Mouse (Mus musculus): ENCODE data around the gene Ccp110. TPM values are rescaled to one million over a fixed set of nuclear protein-coding genes. Genes with fewer than 3 reads are reported as not detected.
A peak's percentile ranks its signal among the peaks of the same experiment; 100 is the strongest.

Ccp110 gene
- total and polyA plus RNA-seq, 3 experiments = 10.6 to 16.3 (median 13.4) TPM

DNA sequence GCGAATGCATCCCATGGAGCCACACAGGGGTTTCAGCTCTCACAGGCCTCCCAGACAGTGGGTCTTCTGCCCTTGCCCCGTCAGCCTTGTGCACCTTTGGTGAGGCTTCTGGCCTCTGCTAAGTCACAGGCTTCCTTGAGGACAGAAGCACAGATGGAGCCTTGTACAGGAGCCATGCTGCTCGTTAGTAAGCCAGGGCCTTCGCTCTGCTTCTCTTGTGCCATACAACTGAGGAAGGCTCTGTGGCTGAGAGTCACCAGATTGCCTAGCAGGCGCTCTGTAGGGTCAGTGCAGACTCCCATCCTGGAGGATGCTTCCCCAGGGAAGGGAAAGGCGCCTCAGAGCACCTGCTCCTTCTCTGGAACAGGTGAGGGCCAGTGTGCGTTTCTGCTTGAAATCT lies 63.6 kb downstream of the Ccp110 start:
- in situ Hi-C loops (cut with MboI; ENCODE audit: low pct_ligation_motif_present, low pct_unique_long_range_greater_than_20kb, low sequenced_read_pairs) = loop anchor here (10.0 kb wide), 1 partner anchor 59 kb away; no protein-coding TSS in a partner anchor
- Histone ChIP-seq H3K4me2 (ENCODE audit: insufficient read depth, low read depth, poor library complexity, severe bottlenecking) (no peak overlapping the region), H3K4me1 (ENCODE audit: control insufficient read depth in 1 of 2, insufficient read depth in 2 of 2) (peaks cover 3 to 12% of the 10 kb centered on the region in 2 experiments; a peak in 3 of 4 replicates), H3K27me3 (replicated peaks) (no peaks in the 10 kb centered on the region), H3K36me3 (replicated peaks in 1 of 2; ENCODE audit: control insufficient read depth in 1 of 2, insufficient read depth in 1 of 2, low read length in 1 of 2) (peaks cover 38 to 93% of the 10 kb centered on the region in 2 experiments), H3K79me2 (replicated peaks; ENCODE audit: control insufficient read depth, extremely low read depth, insufficient read depth, poor library complexity, severe bottlenecking) (no peaks in the 10 kb centered on the region), H3K27ac (ENCODE audit: insufficient read depth, low read depth) (no peak overlapping the region), H3K4me3 (replicated peaks in 1 of 3; ENCODE audit: low read depth in 2 of 3, low read length in 2 of 3, poor library complexity in 1 of 3) (no peak overlapping the region), H3K9ac (ENCODE audit: insufficient read depth, low read depth) (no peak overlapping the region), H3K9me3 (replicated peaks; ENCODE audit: low read length) (no peaks in the 10 kb centered on the region)
- TF ChIP-seq ZMIZ1 (IDR thresholded peaks at IDR 0.05; ENCODE audit: low read depth, low read length) (no peak), RCOR1 (conservative IDR thresholded peaks at IDR 0.05; ENCODE audit: low read depth, low read length) (no peak), ELF1 (IDR thresholded peaks at IDR 0.05; ENCODE audit: low read depth, low read length) (no peak), USF2 (conservative IDR thresholded peaks at IDR 0.05; ENCODE audit: low read depth, low read length) (no peak), USF1 (IDR thresholded peaks at IDR 0.05; ENCODE audit: low read depth, low read length) (no peak)
- no peak for DNase-seq (ENCODE audit: extremely low read depth)
- dilution Hi-C loops (cut with MboI; ENCODE audit: extremely low pct_ligation_motif_present, extremely low pct_unique_long_range_greater_than_20kb, low sequenced_read_pairs) = no loop called here

DNA sequence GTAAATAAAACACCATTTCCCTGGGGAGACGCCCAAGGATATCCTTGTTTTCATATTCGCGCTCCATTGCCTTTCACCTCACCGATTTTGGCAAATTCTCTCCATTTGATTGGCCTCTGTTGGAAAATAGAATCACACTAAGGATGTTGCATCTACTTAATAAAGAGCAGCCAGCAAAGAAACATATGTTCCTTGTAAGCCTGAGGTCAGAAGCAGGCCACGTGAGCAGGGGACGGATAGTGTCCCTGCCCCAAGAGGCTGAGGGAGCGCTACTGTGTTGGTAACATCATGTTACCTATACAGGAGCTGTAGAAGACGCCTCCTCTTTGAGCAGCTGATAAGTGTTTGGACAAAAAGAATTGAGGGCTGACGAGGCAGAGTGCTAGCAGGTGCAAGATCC lies 64.1 kb downstream of the Ccp110 start:
- H3K4me2 ChIP-seq (ENCODE audit: insufficient read depth, low read depth, poor library complexity, severe bottlenecking) = no peak overlapping the region
- in situ Hi-C loops (cut with MboI; ENCODE audit: low pct_ligation_motif_present, low pct_unique_long_range_greater_than_20kb, low sequenced_read_pairs) = loop anchor here (10.0 kb wide), 1 partner anchor 58 kb away; no protein-coding TSS in a partner anchor

DNA sequence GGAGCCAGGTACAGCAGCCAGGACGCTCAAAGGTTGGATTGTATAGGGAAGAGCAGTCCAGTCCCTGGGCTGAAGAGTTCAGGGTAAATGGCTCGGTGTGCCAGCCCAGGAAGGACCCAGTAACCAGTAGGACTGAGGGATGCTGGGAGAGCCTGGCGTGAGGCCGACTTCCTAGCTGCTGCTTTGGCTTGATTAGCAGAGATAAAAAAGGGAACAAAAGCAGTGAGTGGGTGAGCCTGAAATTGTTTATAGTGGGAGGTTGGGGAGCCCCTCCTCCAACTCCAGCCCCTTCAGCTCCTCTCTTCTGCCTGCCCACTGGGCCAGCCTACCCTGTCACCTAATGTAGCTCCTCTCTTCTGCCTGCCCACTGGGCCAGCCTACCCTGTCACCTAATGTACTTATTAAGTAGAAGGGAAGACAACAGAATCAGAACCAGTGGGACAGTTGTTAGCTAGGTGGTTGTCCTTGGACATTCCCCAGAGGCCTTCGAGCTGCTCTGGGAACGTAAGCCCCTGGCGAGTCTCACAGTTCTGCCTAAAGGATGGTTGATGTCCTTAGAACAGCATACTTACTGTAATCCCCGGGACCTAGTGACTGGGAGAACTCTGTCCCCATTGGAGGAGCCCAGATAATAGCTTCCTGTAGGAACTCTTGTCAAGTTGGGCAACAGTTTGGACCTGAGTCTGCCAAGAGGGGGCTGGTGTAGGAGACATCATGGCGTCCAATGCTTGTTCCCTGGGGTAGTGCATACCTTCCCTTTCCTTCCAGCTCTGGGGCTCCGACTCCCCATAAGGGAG lies 65.4 kb downstream of the Ccp110 start:
- Histone ChIP-seq H3K4me1 (ENCODE audit: control insufficient read depth in 1 of 2, insufficient read depth in 2 of 2) (peaks cover 3 to 12% of the 10 kb centered on the region in 2 experiments; a peak in 3 of 4 replicates), H3K79me2 (replicated peaks; ENCODE audit: control insufficient read depth, extremely low read depth, insufficient read depth, poor library complexity, severe bottlenecking) (no peaks in the 10 kb centered on the region), H3K36me3 (replicated peaks in 1 of 2; ENCODE audit: control insufficient read depth in 1 of 2, insufficient read depth in 1 of 2, low read length in 1 of 2) (peaks cover 43 to 95% of the 10 kb centered on the region in 2 experiments), H3K27me3 (replicated peaks) (no peaks in the 10 kb centered on the region), H3K4me3 (replicated peaks in 1 of 3; ENCODE audit: low read depth in 2 of 3, low read length in 2 of 3, poor library complexity in 1 of 3) (no peak overlapping the region), H3K4me2 (ENCODE audit: insufficient read depth, low read depth, poor library complexity, severe bottlenecking) (no peak overlapping the region), H3K9me3 (replicated peaks; ENCODE audit: low read length) (no peaks in the 10 kb centered on the region), H3K9ac (ENCODE audit: insufficient read depth, low read depth) (no peak overlapping the region), H3K27ac (ENCODE audit: insufficient read depth, low read depth) (no peak overlapping the region)
- DNase-seq (ENCODE audit: extremely low read depth) = no peak
- dilution Hi-C loops (cut with MboI; ENCODE audit: extremely low pct_ligation_motif_present, extremely low pct_unique_long_range_greater_than_20kb, low sequenced_read_pairs) (no loop called here), in situ Hi-C loops (cut with MboI; ENCODE audit: low pct_ligation_motif_present, low pct_unique_long_range_greater_than_20kb, low sequenced_read_pairs) (loop anchor here (10.0 kb wide), 1 partner anchor 57 kb away; no protein-coding TSS in a partner anchor)
- TF ChIP-seq ELF1 (IDR thresholded peaks at IDR 0.05; ENCODE audit: low read depth, low read length) (no peak), RAD21 (IDR thresholded peaks at IDR 0.05; ENCODE audit: low read depth, low read length) (no peak), JUND (conservative IDR thresholded peaks at IDR 0.05; ENCODE audit: low read depth, low read length) (no peak), TCF12 (IDR thresholded peaks at IDR 0.05; ENCODE audit: low read depth, low read length) (no peak), ZNF384 (IDR thresholded peaks at IDR 0.05; ENCODE audit: low read depth, low read length) (no peak), POLR2AphosphoS2 (IDR thresholded peaks at IDR 0.05; ENCODE audit: low read depth, low read length) (no peak), MAX (IDR thresholded peaks at IDR 0.05; ENCODE audit: low read length) (no peak), CTCF (conservative IDR thresholded peaks at IDR 0.05 in 1 of 2, IDR thresholded peaks at IDR 0.05 in 1 of 2; ENCODE audit: low read depth in 2 of 2, low read length in 2 of 2) (no peak), KAT2A (IDR thresholded peaks at IDR 0.05; ENCODE audit: insufficient replicate concordance, low read length) (no peak), JUN (IDR thresholded peaks at IDR 0.05; ENCODE audit: insufficient read depth, low read depth, low read length) (no peak), MAZ (IDR thresholded peaks at IDR 0.05; ENCODE audit: low read depth, low read length) (no peak)

More for the DNA sequence above, 64.1 kb downstream of the Ccp110 start:
- H3K4me3 ChIP-seq (replicated peaks in 1 of 3; ENCODE audit: low read depth in 2 of 3, low read length in 2 of 3, poor library complexity in 1 of 3) = no peak overlapping the region
- no peaks in the 10 kb centered on the region for H3K27me3 ChIP-seq (replicated peaks)
- DNase-seq (ENCODE audit: extremely low read depth) = peak; percentile 32
- peaks cover 3 to 12% of the 10 kb centered on the region in 2 experiments; a peak in 3 of 4 replicates for H3K4me1 ChIP-seq (ENCODE audit: control insufficient read depth in 1 of 2, insufficient read depth in 2 of 2)
- H3K27ac ChIP-seq (ENCODE audit: insufficient read depth, low read depth) = no peak overlapping the region
- H3K9me3 ChIP-seq (replicated peaks; ENCODE audit: low read length) = no peaks in the 10 kb centered on the region
- TF ChIP-seq ZMIZ1 (IDR thresholded peaks at IDR 0.05; ENCODE audit: low read depth, low read length) = no peak
- no peak for TF ChIP-seq CHD1 (IDR thresholded peaks at IDR 0.05; ENCODE audit: low read depth, low read length)
- TF ChIP-seq ZC3H11A (IDR thresholded peaks at IDR 0.05; ENCODE audit: low read depth, low read length) = no peak
- TF ChIP-seq BHLHE40 (IDR thresholded peaks at IDR 0.05; ENCODE audit: low read depth, low read length) = no peak
- TF ChIP-seq KAT2A (IDR thresholded peaks at IDR 0.05; ENCODE audit: insufficient replicate concordance, low read length) = no peak
- no peak for TF ChIP-seq ETS1 (conservative IDR thresholded peaks at IDR 0.05; ENCODE audit: low read depth, low read length)
- TF ChIP-seq NELFE (IDR thresholded peaks at IDR 0.05; ENCODE audit: low read depth, low read length) = no peak
- TF ChIP-seq ZNF384 (IDR thresholded peaks at IDR 0.05; ENCODE audit: low read depth, low read length) = no peak
- dilution Hi-C loops (cut with MboI; ENCODE audit: extremely low pct_ligation_motif_present, extremely low pct_unique_long_range_greater_than_20kb, low sequenced_read_pairs) = no loop called here
- no peaks in the 10 kb centered on the region for H3K79me2 ChIP-seq (replicated peaks; ENCODE audit: control insufficient read depth, extremely low read depth, insufficient read depth, poor library complexity, severe bottlenecking)
- H3K9ac ChIP-seq (ENCODE audit: insufficient read depth, low read depth) = no peak overlapping the region
- peaks cover 43 to 96% of the 10 kb centered on the region in 2 experiments for H3K36me3 ChIP-seq (replicated peaks in 1 of 2; ENCODE audit: control insufficient read depth in 1 of 2, insufficient read depth in 1 of 2, low read length in 1 of 2)

Data from CH12.LX (cell line).